Mouse (Mus musculus) cerebellum, adult 11 months (tissue): Measurements from ENCODE around the gene Dapp1.

Source experiments
- DNase-seq: peaks from one replicate; pipeline ENCODE4 v3.0.0; 2022

The Dapp1 gene

GRCm38 (mm10) chr3:137981382-137981750, at the start of gene Dapp1:
TSS of gene Dapp1 (minus strand) at chr3:137981545.
- no peak for DNase-seq

GRCm38 (mm10) chr3:138030563-138030962, 49.2 kb upstream of the Dapp1 start:
- no peak for DNase-seq

- peak; percentile 73 for DNase-seq
Measured at GRCm38 (mm10) chr3:138029351-138029750, 48.0 kb upstream of the Dapp1 start.

- no peak for DNase-seq
Measured at GRCm38 (mm10) chr3:138027575-138028362, 46.4 kb upstream of the Dapp1 start.

- DNase-seq = peak; percentile 83
Measured at GRCm38 (mm10) chr3:138026286-138026685, 44.9 kb upstream of the Dapp1 start.

- no peak for DNase-seq
Measured at GRCm38 (mm10) chr3:138022651-138023050, 41.3 kb upstream of the Dapp1 start.

GRCm38 (mm10) chr3:138022003-138022402, 40.7 kb upstream of the Dapp1 start:
- no peak for DNase-seq

- DNase-seq = no peak
Measured at GRCm38 (mm10) chr3:138016810-138017209, 35.5 kb upstream of the Dapp1 start.

GRCm38 (mm10) chr3:138014725-138015124, 33.4 kb upstream of the Dapp1 start:
- DNase-seq = no peak

GRCm38 (mm10) chr3:138012351-138012750, 31.0 kb upstream of the Dapp1 start:
- DNase-seq = no peak

GRCm38 (mm10) chr3:138008152-138008551, 26.8 kb upstream of the Dapp1 start:
- DNase-seq = no peak

- DNase-seq = no peak
Measured at GRCm38 (mm10) chr3:138006896-138007295, 25.6 kb upstream of the Dapp1 start.

GRCm38 (mm10) chr3:138003264-138003663, 21.9 kb upstream of the Dapp1 start:
- no peak for DNase-seq

- DNase-seq = no peak
Measured at GRCm38 (mm10) chr3:138002545-138002944, 21.2 kb upstream of the Dapp1 start.

GRCm38 (mm10) chr3:138001865-138002264, 20.5 kb upstream of the Dapp1 start:
- no peak for DNase-seq

GRCm38 (mm10) chr3:138000724-138001069, 19.4 kb upstream of the Dapp1 start:
- DNase-seq = no peak

GRCm38 (mm10) chr3:138000062-138000723, 18.8 kb upstream of the Dapp1 start:
- DNase-seq = no peak

GRCm38 (mm10) chr3:137999224-137999790, 18.0 kb upstream of the Dapp1 start:
- DNase-seq = no peak

GRCm38 (mm10) chr3:137998491-137999223, 17.3 kb upstream of the Dapp1 start:
- no peak for DNase-seq

GRCm38 (mm10) chr3:137995486-137995885, 14.1 kb upstream of the Dapp1 start:
- DNase-seq = no peak

- DNase-seq = no peak
Measured at GRCm38 (mm10) chr3:137994196-137994595, 12.9 kb upstream of the Dapp1 start.

GRCm38 (mm10) chr3:137992366-137992765, 11.0 kb upstream of the Dapp1 start:
- DNase-seq = no peak

- peak; percentile 81 for DNase-seq
Measured at GRCm38 (mm10) chr3:137991183-137991582, 9.8 kb upstream of the Dapp1 start.
